Mouse (Mus musculus): ENCODE results near the gene St8sia2.
"Not testable (repeated sequence)": the region's sequence is repeated elsewhere in the genome, so short reads cannot be mapped to it uniquely, and the experiment has no call there.

The St8sia2 gene

GRCm38 (mm10) chr7:73989366-73989765, 24.1 kb downstream of the St8sia2 start:
- DNase-seq (ENCODE audit: low read depth, low spot score) = no peak

- DNase-seq (ENCODE audit: low read depth, low spot score) = not testable (repeated sequence)
Measured at GRCm38 (mm10) chr7:73972157-73972556, 41.3 kb downstream of the St8sia2 start.

GRCm38 (mm10) chr7:73965164-73965563, 48.3 kb downstream of the St8sia2 start:
- no peak for DNase-seq (ENCODE audit: low read depth, low spot score)

GRCm38 (mm10) chr7:73962431-73962830, 51.1 kb downstream of the St8sia2 start:
- DNase-seq (ENCODE audit: low read depth, low spot score) = no peak

- DNase-seq (ENCODE audit: low read depth, low spot score) = no peak
Measured at GRCm38 (mm10) chr7:73954441-73954840, 59.0 kb downstream of the St8sia2 start.

GRCm38 (mm10) chr7:73953131-73953530, 60.4 kb downstream of the St8sia2 start:
- DNase-seq (ENCODE audit: low read depth, low spot score) = no peak

GRCm38 (mm10) chr7:73941640-73942039, 71.8 kb downstream of the St8sia2 start:
- no peak for DNase-seq (ENCODE audit: low read depth, low spot score)

- DNase-seq (ENCODE audit: low read depth, low spot score) = no peak
Measured at GRCm38 (mm10) chr7:73939236-73939635, 74.3 kb downstream of the St8sia2 start.

- no peak for DNase-seq (ENCODE audit: low read depth, low spot score)
Measured at GRCm38 (mm10) chr7:73938046-73938810, 75.3 kb downstream of the St8sia2 start.

- no peak for DNase-seq (ENCODE audit: low read depth, low spot score)
Measured at GRCm38 (mm10) chr7:73936119-73936518, 77.4 kb downstream of the St8sia2 start.

GRCm38 (mm10) chr7:73935703-73936102, 77.8 kb downstream of the St8sia2 start:
- no peak for DNase-seq (ENCODE audit: low read depth, low spot score)

GRCm38 (mm10) chr7:73933036-73933435, 80.5 kb downstream of the St8sia2 start:
- no peak for DNase-seq (ENCODE audit: low read depth, low spot score)

- no peak for DNase-seq (ENCODE audit: low read depth, low spot score)
Measured at GRCm38 (mm10) chr7:73920921-73921485, 92.5 kb downstream of the St8sia2 start.

GRCm38 (mm10) chr7:73917633-73918311, 95.7 kb downstream of the St8sia2 start:
- DNase-seq (ENCODE audit: low read depth, low spot score) = no peak

- DNase-seq (ENCODE audit: low read depth, low spot score) = no peak
Measured at GRCm38 (mm10) chr7:73911899-73912298, 101.6 kb downstream of the St8sia2 start.

- no peak for DNase-seq (ENCODE audit: low read depth, low spot score)
Measured at GRCm38 (mm10) chr7:73910843-73911242, 102.6 kb downstream of the St8sia2 start.

- DNase-seq (ENCODE audit: low read depth, low spot score) = no peak
Measured at GRCm38 (mm10) chr7:73909432-73910205, 103.9 kb downstream of the St8sia2 start.

- no peak for DNase-seq (ENCODE audit: low read depth, low spot score)
Measured at GRCm38 (mm10) chr7:73894506-73894905, 119.0 kb downstream of the St8sia2 start.

GRCm38 (mm10) chr7:73891830-73892229, 121.7 kb downstream of the St8sia2 start:
- DNase-seq (ENCODE audit: low read depth, low spot score) = no peak

GRCm38 (mm10) chr7:73890891-73891610, 122.4 kb downstream of the St8sia2 start:
- no peak for DNase-seq (ENCODE audit: low read depth, low spot score)

- no peak for DNase-seq (ENCODE audit: low read depth, low spot score)
Measured at GRCm38 (mm10) chr7:73890466-73890865, 123.0 kb downstream of the St8sia2 start.
